Mouse (Mus musculus) cerebellum, adult 2 months (tissue): ENCODE results near the gene Rnls.

ENCODE experiments used
- CTCF ChIP-seq: fragments of 200-500 bp; IDR thresholded peaks from 2 replicates; pipeline ENCODE4 v1.5.1; 2011; ENCODE audit warnings: low read depth, mild to moderate bottlenecking, control low read depth, low read length, moderate library complexity, borderline replicate concordance; ENCODE audit not compliant: insufficient read depth
- POLR2A ChIP-seq: fragments of 200-500 bp; IDR thresholded peaks from 2 replicates; pipeline ENCODE4 v1.6.1; 2011; ENCODE audit warnings: low read length, control low read depth, borderline replicate concordance; ENCODE audit not compliant: insufficient read depth

GRCm38 (mm10) chr19:33270231-33270630, 121.9 kb downstream of the Rnls start:
- TF ChIP-seq POLR2A (no peak), CTCF (no peak)
